Mouse (Mus musculus) adrenal gland, adult 2 months (tissue): ENCODE results near the gene Tdrkh. TPM values are rescaled to one million over a fixed set of nuclear protein-coding genes. Genes with fewer than 3 reads are reported as not detected.

ENCODE experiments used
- DNase-seq: peaks from one replicate; pipeline ENCODE4 v3.0.0; 2021
- polyA plus RNA-seq: library from polyadenylated mRNA; depleted of rRNA; stranded (reverse); fragments of >200 nt; gene quantifications from 2 replicates; pipeline ENCODE4 v1.2.3, GENCODE M21; 2012
- total RNA-seq, 2 experiments: library from RNA; stranded (reverse); gene quantifications; 2 replicates each; pipeline ENCODE4 v1.2.3; 2021

Gene Tdrkh
- total and polyA plus RNA-seq, 3 experiments, result 0.24 to 14.7 (median 6.4) TPM

GRCm38 (mm10) chr3:94459834-94460233 lies 46.8 kb downstream of the Tdrkh start:
- DNase-seq, result no peak

DNA sequence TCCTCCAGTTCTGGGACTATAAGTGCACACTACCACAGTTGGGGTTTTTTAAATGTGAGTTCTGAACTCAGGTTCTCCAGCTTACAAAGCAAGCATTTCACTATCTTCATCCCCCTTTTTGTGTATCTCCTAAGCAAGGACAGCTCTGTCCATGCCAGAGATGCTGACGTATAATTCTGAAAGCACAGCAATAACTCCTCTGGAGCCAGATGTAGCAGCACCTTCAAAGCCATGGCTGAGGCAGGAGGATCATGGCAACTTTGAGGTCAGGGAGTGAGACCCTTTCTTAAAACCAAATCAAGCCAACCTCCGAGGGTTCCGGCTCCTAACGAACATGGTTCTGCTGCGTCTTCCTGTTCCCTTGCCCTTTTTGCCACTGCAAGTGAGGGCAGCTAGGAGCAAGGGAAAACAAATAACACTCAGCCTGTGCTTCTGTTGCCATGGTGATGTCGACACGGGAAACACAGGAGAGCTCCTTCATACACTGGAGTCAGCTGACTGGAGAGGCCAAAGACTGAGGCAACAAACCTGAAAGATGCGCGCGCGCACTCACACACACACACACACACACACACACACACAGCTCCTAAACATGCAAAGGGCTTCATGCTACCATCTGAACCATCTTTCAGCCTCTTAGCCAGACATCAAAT lies 51.0 kb downstream of the Tdrkh start:
- no peak for DNase-seq

DNA sequence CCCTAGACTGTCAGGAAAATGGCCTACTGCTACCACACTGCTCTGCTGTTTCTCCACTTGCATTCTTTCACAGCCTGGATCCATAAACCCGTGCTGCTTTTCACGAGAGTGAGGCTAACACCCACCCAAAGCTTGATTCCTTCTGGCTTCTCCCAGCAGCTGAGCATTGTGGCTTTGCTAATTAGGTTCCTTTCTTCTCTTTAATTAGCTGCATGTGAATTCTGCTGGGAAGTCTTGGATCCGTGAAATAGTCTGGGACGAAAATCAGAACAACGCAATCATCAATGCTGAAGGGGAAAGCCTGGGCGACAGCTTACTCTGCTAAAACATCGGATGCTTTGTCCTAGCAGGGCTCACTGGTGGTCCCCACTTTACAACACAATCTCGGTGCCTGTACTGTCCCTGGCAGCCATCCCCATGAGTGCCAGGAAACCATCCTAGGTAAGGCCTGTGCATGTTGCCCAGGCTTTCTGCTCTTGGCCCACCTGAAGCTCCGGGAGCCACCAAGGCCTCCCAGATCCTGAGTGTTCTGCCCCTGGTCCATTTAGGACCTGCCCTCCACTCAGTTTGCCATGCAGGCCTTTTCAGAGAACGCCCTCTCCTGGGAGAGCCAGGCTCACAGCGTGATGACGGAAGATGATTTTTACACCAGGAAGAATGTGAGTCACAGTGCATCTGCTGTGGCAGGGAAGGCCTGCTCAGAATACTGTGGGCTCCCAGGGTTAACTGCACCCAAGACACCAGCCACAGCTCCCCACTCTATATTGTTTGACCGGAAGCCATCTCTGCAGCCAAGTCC lies 52.8 kb downstream of the Tdrkh start:
- no peak for DNase-seq

DNA sequence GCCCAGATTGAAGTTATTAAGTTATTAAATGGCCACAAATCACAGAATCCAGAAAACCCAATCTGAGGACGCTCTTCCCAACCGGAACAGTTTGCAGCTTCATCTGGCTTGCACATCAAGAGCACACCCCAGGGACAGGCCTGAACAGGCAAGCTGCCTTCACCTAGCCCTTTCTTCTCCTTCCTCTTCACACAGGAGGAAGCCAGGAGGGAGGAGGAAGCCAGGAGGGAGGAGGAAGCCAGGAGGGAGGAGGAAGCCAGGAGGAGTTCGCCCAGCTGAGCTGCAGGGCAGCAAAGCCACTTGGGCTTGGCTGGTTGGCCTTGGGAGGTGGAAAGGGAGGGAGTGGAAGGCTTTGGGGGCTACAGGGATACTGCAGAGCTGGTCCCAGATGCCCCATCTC lies 55.9 kb downstream of the Tdrkh start:
- DNase-seq, result no peak

DNA sequence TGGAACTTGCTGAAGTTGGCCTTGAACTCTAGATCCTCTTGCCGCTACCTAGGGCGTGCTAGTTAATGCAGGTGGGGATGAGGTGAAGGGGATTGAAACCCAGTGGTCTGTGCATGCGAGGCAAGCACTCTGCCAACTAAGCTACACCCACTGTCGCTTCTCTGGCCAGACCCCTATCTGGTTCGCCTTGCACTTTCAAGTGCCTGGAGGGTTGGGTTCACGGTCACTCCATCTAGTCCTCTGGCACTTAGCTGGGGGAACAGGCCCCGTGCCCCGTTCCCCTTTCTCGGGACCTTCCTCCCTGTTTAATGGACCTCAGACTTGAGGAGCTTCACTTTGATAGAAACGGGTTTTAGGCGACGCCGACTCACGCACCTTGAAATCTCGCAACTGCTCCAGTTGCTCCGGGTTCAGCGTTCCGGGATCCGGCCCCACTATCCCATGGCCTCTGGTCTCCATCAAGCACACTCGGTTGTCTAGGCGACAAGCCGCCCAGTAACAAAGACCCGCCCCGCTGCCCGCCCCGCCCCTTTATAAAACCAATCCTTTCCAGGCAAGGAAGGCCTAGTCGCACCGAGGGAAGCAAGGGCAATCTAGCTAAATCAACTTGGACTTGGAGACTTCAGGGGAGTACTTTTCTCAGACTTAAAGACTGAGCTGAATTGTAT lies 59.5 kb downstream of the Tdrkh start:
- DNase-seq, result peak; percentile 36

DNA sequence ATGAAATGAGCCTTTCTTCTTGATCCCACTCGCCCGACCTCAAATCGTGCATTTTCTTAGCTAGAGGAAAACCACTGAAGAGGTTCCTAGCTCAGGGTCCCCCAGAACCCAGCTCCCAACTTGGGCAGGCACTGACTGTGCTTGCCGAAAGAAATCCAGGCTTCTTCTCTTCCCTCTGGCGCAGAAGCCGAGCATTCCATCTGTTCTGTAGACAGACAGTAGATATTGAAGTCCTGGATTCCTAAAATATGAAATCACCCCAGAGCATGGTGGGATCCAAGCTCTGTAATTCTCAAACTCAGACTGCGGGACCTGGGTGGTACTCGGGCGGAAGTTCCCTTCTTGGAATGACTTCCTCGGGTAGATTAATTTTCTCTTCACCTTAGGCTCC lies 60.0 kb downstream of the Tdrkh start:
- DNase-seq, result no peak

- DNase-seq, result no peak
Observed at GRCm38 (mm10) chr3:94473567-94474232, 60.6 kb downstream of the Tdrkh start.

GRCm38 (mm10) chr3:94476301-94477035 lies 63.4 kb downstream of the Tdrkh start:
- no peak for DNase-seq

- no peak for DNase-seq
Observed at GRCm38 (mm10) chr3:94477444-94477843, 64.4 kb downstream of the Tdrkh start.

DNA sequence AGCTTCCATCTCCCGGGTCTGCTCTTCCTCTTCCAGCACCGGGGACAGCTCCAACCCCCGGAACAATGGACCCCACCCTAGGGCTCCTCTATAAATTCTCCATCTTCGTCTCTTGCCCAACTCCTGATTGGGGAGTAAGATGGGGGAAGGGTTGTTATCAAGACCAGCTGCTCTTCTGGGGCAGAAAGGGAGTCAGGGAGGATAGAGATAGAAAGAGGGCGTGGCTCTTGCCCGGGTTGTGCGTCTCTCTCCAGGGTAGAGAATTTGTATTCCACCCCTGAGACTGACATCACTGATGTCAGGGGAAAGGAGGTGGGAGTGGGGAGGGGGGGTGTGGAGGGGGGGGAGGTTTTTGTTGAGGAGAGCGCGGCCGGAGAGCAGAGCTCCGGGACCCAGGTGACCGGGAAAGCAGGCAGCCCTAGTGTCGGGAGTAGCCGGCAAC lies 64.9 kb downstream of the Tdrkh start, which contains the start of gene Celf3:
Gene Celf3 (plus strand): TSS at position 315 of the 442 bp plus-strand sequence.
- no peak for DNase-seq

DNA sequence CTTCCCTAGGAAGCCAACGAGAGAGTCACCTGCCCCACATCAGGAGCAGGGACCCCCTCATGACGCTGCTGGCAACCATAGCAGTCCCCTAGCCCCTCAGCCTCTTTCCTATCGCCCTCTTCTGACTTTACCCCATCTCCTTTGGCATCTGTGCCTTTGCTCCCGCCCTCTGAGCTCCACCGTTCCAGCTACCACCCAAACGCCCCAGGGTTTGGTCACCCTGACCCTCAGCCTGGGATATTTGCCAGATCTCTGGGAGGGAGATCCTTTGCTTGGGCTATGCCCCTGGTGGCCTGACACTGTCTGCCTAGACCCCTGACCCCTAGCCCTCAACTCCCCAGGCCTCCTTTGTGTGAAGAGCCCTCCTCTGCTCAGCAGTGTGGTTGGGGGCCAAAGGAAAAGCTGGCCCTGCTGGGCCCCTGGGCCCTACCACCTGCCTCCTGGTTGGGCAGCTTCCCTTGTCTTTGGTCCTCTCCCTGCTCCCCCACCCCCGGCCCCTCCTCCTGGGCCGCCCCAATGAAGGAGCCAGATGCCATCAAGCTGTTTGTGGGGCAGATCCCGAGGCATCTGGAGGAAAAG lies 65.6 kb downstream of the Tdrkh start:
- DNase-seq, result no peak

DNA sequence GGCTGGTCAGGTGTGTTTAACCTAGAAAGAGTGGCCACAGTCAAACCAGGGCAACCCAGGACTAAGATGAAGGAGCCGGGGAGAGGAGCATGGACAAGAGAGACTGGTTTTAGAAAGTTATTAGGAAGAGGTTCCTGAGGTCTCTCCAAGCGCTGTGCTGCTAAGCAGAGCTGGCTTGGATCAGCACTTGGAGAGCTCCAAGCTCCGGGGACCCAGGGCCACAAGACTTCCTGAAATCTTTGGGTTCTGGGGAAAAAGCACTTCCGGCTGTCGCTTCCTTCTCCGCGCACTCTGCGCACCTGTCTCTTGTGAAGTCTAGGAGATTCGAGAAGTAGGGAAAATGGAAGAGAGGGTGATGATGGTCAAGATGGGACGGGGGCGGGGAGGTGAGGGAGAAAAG lies 66.5 kb downstream of the Tdrkh start:
- DNase-seq, result no peak

- no peak for DNase-seq
Observed at GRCm38 (mm10) chr3:94480291-94480884, 67.3 kb downstream of the Tdrkh start, which contains the start of gene Riiad1. Riiad1 (minus strand) TSS chr3:94480341.

DNA sequence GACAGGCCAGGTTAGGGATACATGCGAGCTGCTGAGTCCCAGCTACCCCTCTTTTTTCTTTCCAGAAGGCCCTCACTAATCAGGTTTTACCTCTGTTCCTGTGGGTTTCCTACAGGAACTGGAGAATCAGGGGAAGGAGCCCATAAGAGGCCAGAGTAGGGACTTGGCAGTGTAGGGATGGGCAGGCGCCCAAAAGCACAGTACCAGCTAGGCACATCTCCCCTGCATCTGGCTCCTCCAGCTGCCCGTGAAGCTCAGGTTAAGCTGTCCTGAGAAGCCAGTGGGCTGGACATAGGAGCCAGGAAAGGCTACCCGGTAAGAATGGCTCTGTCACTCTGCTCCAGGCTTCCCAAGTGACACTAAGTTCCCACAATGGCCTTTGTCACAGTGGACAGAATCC lies 68.4 kb downstream of the Tdrkh start:
- no peak for DNase-seq

DNA sequence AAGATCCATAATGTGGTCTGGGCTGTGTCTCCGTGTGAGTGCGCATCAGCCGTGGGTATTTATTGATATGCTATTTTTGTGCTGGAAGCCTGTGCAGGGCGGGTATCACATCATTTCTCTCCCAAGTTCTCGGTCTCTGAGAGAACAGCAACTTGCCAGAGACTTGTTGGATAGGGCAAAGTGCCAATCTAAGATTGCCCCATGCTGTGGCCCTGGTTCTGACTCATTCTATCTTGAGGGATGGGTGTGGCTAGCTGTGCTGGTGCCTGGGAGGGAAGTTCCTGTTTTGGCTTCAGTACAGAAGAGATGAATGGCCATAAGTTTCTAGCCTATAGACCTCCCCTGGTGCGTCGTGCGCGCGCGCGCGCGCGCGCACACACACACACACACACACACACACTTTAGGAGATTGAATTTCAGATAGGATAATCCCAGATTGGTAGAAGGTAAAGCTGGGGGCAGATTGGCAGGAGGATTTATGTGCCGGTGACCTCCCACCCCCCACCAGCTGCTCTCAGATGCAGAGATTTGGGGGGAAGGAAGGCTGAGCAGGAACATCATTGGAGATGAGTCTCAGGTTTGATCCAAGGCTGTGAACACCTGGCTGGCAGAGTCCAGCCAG lies 69.8 kb downstream of the Tdrkh start:
- peak; percentile 58 for DNase-seq

DNA sequence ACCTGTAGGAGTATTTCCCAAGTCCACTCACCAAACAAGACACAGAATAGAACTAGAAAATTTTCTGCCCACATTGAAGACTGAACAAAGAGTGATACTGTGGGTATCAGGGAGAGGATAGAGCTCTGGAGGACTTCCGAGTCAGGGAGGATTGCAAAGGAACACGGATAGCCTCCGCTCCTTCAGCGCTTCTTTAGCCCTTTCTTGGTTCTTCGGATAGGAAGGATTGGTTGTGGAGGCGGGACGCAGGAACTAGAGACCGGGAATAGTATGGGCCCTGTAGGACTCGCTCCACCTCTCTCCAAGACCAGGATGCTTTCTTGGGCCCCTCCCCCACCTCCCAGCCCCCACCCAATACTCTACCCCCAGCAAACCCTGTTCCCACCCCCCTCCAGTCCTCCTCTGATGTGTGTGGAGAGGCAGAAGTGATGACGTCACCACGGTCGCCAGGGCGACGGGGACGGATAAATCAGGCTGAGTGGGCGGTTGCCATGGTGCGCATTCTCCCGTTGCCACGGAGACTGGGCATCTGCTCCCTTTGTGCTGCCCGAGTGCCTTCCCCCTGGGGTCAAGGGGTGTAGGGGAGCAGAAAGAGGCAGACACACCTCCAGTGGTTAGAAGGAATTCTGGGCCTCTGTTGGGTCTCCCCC lies 70.8 kb downstream of the Tdrkh start:
- peak; percentile 54 for DNase-seq
